Mouse (Mus musculus): Measurements from ENCODE around the gene Iqcm. TPM values are rescaled to one million over a fixed set of nuclear protein-coding genes. Genes with fewer than 3 reads are reported as not detected.

The Iqcm gene
- total and polyA plus RNA-seq, 2 experiments from 2014 or later = 0.16 to 0.33 TPM

DNA sequence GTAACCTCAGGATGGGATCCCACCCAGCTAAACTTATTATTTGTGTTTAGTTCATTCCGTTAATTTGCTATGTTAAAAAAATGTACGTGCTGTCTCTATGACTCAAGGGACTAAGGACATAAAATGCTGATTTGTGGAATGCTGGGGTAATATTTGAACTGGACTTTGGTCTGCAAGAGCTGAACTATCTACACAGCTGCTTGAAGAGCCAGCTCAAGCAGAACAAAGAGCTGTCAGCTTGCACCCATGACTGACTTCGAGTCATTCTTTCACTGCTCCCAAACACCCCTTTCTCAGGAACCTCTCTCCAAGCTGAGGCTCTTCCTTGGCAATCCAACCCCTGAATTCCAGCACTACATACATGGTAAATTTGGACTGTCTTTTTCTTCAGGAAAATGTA lies 65.3 kb downstream of the Iqcm start:
- no peaks in the 10 kb centered on the region for H3K36me3 ChIP-seq (ENCODE audit: insufficient read depth, low read length)
- no peak overlapping the region for H3K9ac ChIP-seq (replicated peaks; ENCODE audit: low read length, poor library complexity, severe bottlenecking)
- no peaks in the 10 kb centered on the region for H3K9me3 ChIP-seq (ENCODE audit: low read length)
- no peak overlapping the region for H3K4me3 ChIP-seq (ENCODE audit: low read depth, low read length)
- WGBS = 87% methylated on average over 3 of the region's 3 CpGs
- H3K27ac ChIP-seq (ENCODE audit: low read depth, low read length) = no peak overlapping the region
- H3K27me3 ChIP-seq (ENCODE audit: insufficient read depth, low read length) = no peaks in the 10 kb centered on the region
- DNase-seq (ENCODE audit: low spot score) = no peak
- no peaks in the 10 kb centered on the region for H3K4me1 ChIP-seq (ENCODE audit: insufficient read depth, low read length)
- no peak for ATAC-seq (ENCODE audit: low FRiP score)
- TF ChIP-seq CTCF (IDR thresholded peaks at IDR 0.05) = no peak
- H3K4me2 ChIP-seq (ENCODE audit: low read depth, low read length, poor library complexity, severe bottlenecking) = no peak overlapping the region

DNA sequence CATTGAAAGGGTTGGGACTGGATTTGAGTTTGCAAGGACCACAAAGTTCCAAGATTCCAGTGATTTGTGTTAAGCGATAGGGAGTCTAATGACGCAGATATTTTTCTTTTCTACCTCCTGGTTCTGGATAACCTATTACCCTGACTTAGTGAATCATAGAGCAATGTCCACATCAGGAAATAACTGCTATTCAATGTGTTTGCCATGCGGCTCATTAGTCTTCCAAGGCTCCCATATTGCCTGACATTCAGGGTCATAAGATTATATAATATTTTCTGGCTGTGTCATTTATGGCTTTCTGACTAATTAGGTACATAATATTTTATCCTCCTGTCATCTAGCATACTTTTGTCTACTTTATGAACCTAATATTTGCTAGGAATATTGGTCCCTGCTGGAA lies 100.8 kb downstream of the Iqcm start:
- 98% methylated on average over 3 of the region's 3 CpGs for WGBS
- no peak for TF ChIP-seq CTCF (IDR thresholded peaks at IDR 0.05)
- Histone ChIP-seq H3K4me3 (ENCODE audit: low read depth, low read length) (no peak overlapping the region), H3K4me1 (ENCODE audit: insufficient read depth, low read length) (no peaks in the 10 kb centered on the region), H3K9ac (replicated peaks; ENCODE audit: low read length, poor library complexity, severe bottlenecking) (no peak overlapping the region), H3K27ac (ENCODE audit: low read depth, low read length) (no peak overlapping the region), H3K36me3 (ENCODE audit: insufficient read depth, low read length) (no peaks in the 10 kb centered on the region), H3K4me2 (ENCODE audit: low read depth, low read length, poor library complexity, severe bottlenecking) (no peak overlapping the region), H3K27me3 (ENCODE audit: insufficient read depth, low read length) (no peaks in the 10 kb centered on the region), H3K9me3 (ENCODE audit: low read length) (no peaks in the 10 kb centered on the region)
- ATAC-seq (ENCODE audit: low FRiP score) (no peak), DNase-seq (ENCODE audit: low spot score) (no peak)

DNA sequence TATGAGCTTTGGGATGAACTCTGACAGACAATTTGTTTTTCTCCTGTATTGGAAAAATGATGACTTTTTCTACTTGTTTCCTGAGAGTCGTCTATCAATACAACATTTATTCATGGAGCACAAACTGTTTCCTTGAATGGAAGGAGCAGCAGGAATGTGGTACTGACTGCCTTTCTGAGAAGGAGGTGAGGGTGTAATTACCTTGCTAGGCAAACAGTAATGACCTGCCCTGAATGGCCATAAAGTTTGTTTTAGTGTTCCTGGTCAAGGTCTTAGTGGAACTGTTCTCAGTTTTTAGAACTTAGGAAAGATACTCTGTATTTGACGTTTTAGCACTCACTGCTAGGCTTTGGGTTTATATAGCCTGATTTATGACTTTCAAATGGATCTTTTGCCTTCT lies 147.8 kb downstream of the Iqcm start:
- TF ChIP-seq CTCF (IDR thresholded peaks at IDR 0.05) = no peak
- Histone ChIP-seq H3K4me2 (ENCODE audit: low read depth, low read length, poor library complexity, severe bottlenecking) (no peak overlapping the region), H3K4me3 (ENCODE audit: low read depth, low read length) (no peak overlapping the region), H3K9ac (replicated peaks; ENCODE audit: low read length, poor library complexity, severe bottlenecking) (no peak overlapping the region), H3K27me3 (ENCODE audit: insufficient read depth, low read length) (no peaks in the 10 kb centered on the region), H3K36me3 (ENCODE audit: insufficient read depth, low read length) (no peaks in the 10 kb centered on the region), H3K4me1 (ENCODE audit: insufficient read depth, low read length) (no peaks in the 10 kb centered on the region), H3K9me3 (ENCODE audit: low read length) (no peaks in the 10 kb centered on the region), H3K27ac (ENCODE audit: low read depth, low read length) (no peak overlapping the region)
- DNase-seq (ENCODE audit: low spot score) = no peak
- WGBS = 88% methylated on average over 2 of the region's 2 CpGs
- ATAC-seq (ENCODE audit: low FRiP score) = no peak

DNA sequence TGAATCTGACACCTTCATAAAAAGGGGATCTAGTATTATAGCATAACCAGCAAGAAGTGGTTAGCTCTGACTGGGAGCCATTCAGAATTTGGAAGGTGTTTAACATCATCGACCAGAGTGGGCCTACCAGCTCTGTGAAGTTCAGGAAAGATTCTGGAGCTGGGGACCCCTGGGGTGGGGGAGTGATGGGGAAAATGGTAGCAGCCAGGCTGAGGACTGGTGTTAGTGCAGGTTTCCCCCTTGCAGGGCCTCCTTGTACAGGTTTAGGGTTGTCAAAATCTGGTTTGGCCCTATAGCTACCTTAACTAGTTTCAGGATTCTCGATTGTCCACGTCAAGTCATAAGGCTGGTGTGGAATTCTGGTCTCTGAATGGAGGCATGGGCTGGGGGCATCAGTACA lies 194.5 kb downstream of the Iqcm start:
- Histone ChIP-seq H3K9me3 (ENCODE audit: low read length) (no peaks in the 10 kb centered on the region), H3K4me1 (ENCODE audit: insufficient read depth, low read length) (no peaks in the 10 kb centered on the region), H3K4me2 (ENCODE audit: low read depth, low read length, poor library complexity, severe bottlenecking) (no peak overlapping the region), H3K27ac (ENCODE audit: low read depth, low read length) (no peak overlapping the region), H3K27me3 (ENCODE audit: insufficient read depth, low read length) (no peaks in the 10 kb centered on the region), H3K36me3 (ENCODE audit: insufficient read depth, low read length) (no peaks in the 10 kb centered on the region), H3K4me3 (ENCODE audit: low read depth, low read length) (no peak overlapping the region), H3K9ac (replicated peaks; ENCODE audit: low read length, poor library complexity, severe bottlenecking) (no peak overlapping the region)
- ATAC-seq (ENCODE audit: low FRiP score) = no peak
- TF ChIP-seq CTCF (IDR thresholded peaks at IDR 0.05) = no peak
- 86% methylated on average over 3 of the region's 3 CpGs for WGBS
- DNase-seq (ENCODE audit: low spot score) = no peak

DNA sequence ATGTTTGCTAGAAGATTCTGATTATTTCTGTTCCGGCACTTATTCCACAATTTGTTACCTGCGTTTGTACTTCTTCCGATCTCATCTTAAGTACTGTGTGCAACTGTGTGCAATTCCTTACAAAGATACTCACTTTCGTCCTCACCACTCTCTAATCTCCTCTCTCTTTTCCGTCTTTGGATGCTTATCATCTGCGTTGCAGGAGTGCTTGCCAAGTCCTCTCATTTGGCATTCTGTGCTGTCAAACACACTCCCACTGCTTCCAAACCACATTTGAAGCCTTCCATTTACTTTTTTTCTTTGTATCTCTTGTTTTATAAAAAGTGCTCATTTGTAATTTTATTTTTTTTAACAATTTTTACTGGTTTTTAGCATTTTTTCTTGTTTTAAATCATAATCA lies 210.8 kb downstream of the Iqcm start:
- WGBS = 81% methylated on average over 6 of the region's 6 CpGs
- no peak overlapping the region for H3K9ac ChIP-seq (replicated peaks; ENCODE audit: low read length, poor library complexity, severe bottlenecking)
- no peaks in the 10 kb centered on the region for H3K36me3 ChIP-seq (ENCODE audit: insufficient read depth, low read length)

DNA sequence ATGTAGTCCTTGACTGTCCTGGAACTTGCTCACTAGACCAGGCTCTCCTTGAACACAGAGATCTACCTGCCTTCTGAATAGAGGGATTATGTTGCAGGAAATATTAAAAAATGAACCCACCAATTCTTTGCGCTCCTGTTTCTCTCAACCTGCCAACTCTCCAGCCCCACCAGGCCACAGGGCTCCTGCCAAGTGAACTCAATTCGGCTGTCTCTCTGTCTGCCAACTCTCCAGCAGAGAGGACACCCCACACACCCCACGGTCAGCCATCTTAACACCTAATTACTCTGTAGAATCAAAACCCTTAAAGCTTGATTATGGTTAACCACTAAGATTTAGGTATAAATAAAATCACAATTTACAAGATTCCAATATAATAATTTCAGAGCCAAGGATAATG lies 298.1 kb downstream of the Iqcm start:
- Histone ChIP-seq H3K4me1 (ENCODE audit: insufficient read depth, low read length) (no peaks in the 10 kb centered on the region), H3K27ac (ENCODE audit: low read depth, low read length) (no peak overlapping the region), H3K27me3 (ENCODE audit: insufficient read depth, low read length) (no peaks in the 10 kb centered on the region), H3K4me3 (ENCODE audit: low read depth, low read length) (no peak overlapping the region), H3K36me3 (ENCODE audit: insufficient read depth, low read length) (no peaks in the 10 kb centered on the region), H3K9me3 (ENCODE audit: low read length) (no peaks in the 10 kb centered on the region), H3K9ac (replicated peaks; ENCODE audit: low read length, poor library complexity, severe bottlenecking) (no peak overlapping the region), H3K4me2 (ENCODE audit: low read depth, low read length, poor library complexity, severe bottlenecking) (no peak overlapping the region)
- DNase-seq (ENCODE audit: low spot score) (no peak), ATAC-seq (ENCODE audit: low FRiP score) (no peak)
- 91% methylated on average over 3 of the region's 3 CpGs for WGBS
- no peak for TF ChIP-seq CTCF (IDR thresholded peaks at IDR 0.05)

More for the DNA sequence above, 210.8 kb downstream of the Iqcm start:
- DNase-seq (ENCODE audit: low spot score) (no peak), ATAC-seq (ENCODE audit: low FRiP score) (no peak)
- no peak overlapping the region for H3K4me2 ChIP-seq (ENCODE audit: low read depth, low read length, poor library complexity, severe bottlenecking)
- no peak for TF ChIP-seq CTCF (IDR thresholded peaks at IDR 0.05)
- no peaks in the 10 kb centered on the region for H3K9me3 ChIP-seq (ENCODE audit: low read length)
- no peaks in the 10 kb centered on the region for H3K27me3 ChIP-seq (ENCODE audit: insufficient read depth, low read length)
- H3K4me3 ChIP-seq (ENCODE audit: low read depth, low read length) = no peak overlapping the region
- no peak overlapping the region for H3K27ac ChIP-seq (ENCODE audit: low read depth, low read length)
- no peaks in the 10 kb centered on the region for H3K4me1 ChIP-seq (ENCODE audit: insufficient read depth, low read length)
